Comparison of ENCODE assay signal across 8 mouse cellular contexts in the genomic region with DNA sequence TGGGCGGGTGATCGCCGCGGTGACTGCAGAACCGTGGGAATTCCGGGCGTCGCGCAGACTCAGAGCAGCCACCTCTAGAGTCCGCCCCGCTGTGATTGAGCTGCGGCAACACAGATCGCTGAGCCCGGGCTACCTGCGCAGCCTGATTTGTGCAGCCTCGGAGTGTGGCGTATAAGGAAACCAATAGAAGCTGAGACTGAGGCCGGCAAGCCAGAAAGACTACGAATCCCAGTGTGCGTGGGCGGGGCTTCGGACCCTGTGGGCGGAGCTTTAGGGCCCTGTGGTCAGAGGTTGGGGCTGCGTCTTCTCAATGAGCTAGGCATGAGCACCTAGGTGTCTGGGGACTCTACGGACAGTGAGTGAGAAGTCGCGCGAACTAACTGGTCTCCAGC. TPM values are rescaled to one million over a fixed set of nuclear protein-coding genes. Genes with fewer than 3 reads are reported as not detected.
DNase-seq lines count a peak whose midpoint lies in the region; ATAC-seq and TF ChIP-seq lines count a peak whose summit lies in the region.

A gene (minus strand): TSS at position 182 of the 392 bp plus-strand sequence.

- no peak for TF ChIP-seq EP300 in MEL (IDR thresholded peaks at IDR 0.05; ENCODE audit: low read depth in 1 of 2, low read length in 2 of 2)

- peaks cover 0 to 22% of the 10 kb centered on the region in 2 experiments; a peak in 2 of 4 replicates for H3K36me3 ChIP-seq in MEL (ENCODE audit: control insufficient read depth in 1 of 2, insufficient read depth in 2 of 2, low read length in 2 of 2)
- no peaks in the 10 kb centered on the region for H3K36me3 ChIP-seq in lung, embryonic 16.5 days (ENCODE audit: control insufficient read depth, insufficient read depth, low read length)

- H3K27ac ChIP-seq in MEL (ENCODE audit: control insufficient read depth, low read depth, low read length) = peak within 1 kb of the TSS; percentile 11; the same call in 1 of the 2 replicates
- H3K27ac ChIP-seq in cerebellum, adult 2 months (ENCODE audit: insufficient read depth, low read length) = peak within 1 kb of the TSS; percentile 23
- H3K27ac ChIP-seq in lung, embryonic 16.5 days (ENCODE audit: low read length) = peak within 1 kb of the TSS; percentile 19

- peak; percentile 97 for DNase-seq in MEL (ENCODE audit: low read depth, low spot score)
- DNase-seq in cerebellum, adult 2 months = peak; percentile 99 to 100
- DNase-seq in forelimb bud, embryonic 11.5 days (ENCODE audit: low read depth, low spot score) = peak; percentile 97
- peak; percentile 97 for DNase-seq in layer of hippocampus, adult 9-10 months (ENCODE audit: low spot score)
- DNase-seq in ovary, postnatal 10 days (ENCODE audit: low spot score) = peak; percentile 88
- peak; percentile 88 to 91 for DNase-seq in thymus, postnatal 10 days (ENCODE audit: low spot score in 2 of 2)

- no peaks in the 10 kb centered on the region for H3K9me3 ChIP-seq in MEL (replicated peaks; ENCODE audit: insufficient read depth, low read length)
- H3K9me3 ChIP-seq in lung, embryonic 16.5 days (ENCODE audit: control insufficient read depth, low read length) = no peaks in the 10 kb centered on the region

- peak within 1 kb of the TSS; percentile 60 to 74 for H3K4me3 ChIP-seq in MEL (ENCODE audit: control insufficient read depth in 1 of 2, insufficient read depth in 1 of 2, low read depth in 2 of 2, low read length in 2 of 2)
- peak within 1 kb of the TSS; percentile 80 for H3K4me3 ChIP-seq in cerebellum, adult 2 months (replicated peaks; ENCODE audit: insufficient read depth, low read depth, low read length)
- peak within 1 kb of the TSS; percentile 69 for H3K4me3 ChIP-seq in lung, embryonic 16.5 days (ENCODE audit: low read length)

- no peak for TF ChIP-seq CTCF in MEL (IDR thresholded peaks at IDR 0.05 in 2 of 3, conservative IDR thresholded peaks at IDR 0.05 in 1 of 3; ENCODE audit: control insufficient read depth in 1 of 3, insufficient read depth in 1 of 3, low read depth in 2 of 3, low read length in 3 of 3, poor library complexity in 1 of 3, severe bottlenecking in 1 of 3)
- no peak for TF ChIP-seq CTCF in cerebellum, adult 2 months (IDR thresholded peaks at IDR 0.05; ENCODE audit: borderline replicate concordance, insufficient read depth, low read depth, low read length)

- no peak; a peak in 1 of 4 replicates for TF ChIP-seq POLR2A in MEL (IDR thresholded peaks at IDR 0.05; ENCODE audit: control insufficient read depth in 1 of 2, insufficient read depth in 1 of 2, low read depth in 1 of 2, low read length in 2 of 2, poor library complexity in 1 of 2)
- peak; percentile 50; the same call in 1 of the 2 replicates for TF ChIP-seq POLR2A in cerebellum, adult 2 months (IDR thresholded peaks at IDR 0.05; ENCODE audit: borderline replicate concordance, insufficient read depth, low read length)

- peak within 1 kb of the TSS; percentile 48 for H3K9ac ChIP-seq in MEL (ENCODE audit: control insufficient read depth, low read depth, low read length, poor library complexity, severe bottlenecking)
- H3K9ac ChIP-seq in lung, embryonic 16.5 days (ENCODE audit: low read length) = peak within 1 kb of the TSS; percentile 75

- peak within 1 kb of the TSS; percentile 69 for H3K4me2 ChIP-seq in lung, embryonic 16.5 days (ENCODE audit: low read depth, low read length)

- ATAC-seq in hematopoietic stem cell, adult 5-6 weeks (replicated peaks in 1 of 2; ENCODE audit: insufficient read depth in 1 of 2, low FRiP score in 2 of 2, low TSS enrichment in 1 of 2, low read depth in 1 of 2, poor library complexity in 2 of 2, severe bottlenecking in 2 of 2) = peak; percentile 100
- peak; percentile 99 for ATAC-seq in lung, embryonic 16.5 days (ENCODE audit: low read depth)

- no peaks in the 10 kb centered on the region for H3K79me2 ChIP-seq in MEL (ENCODE audit: control insufficient read depth, insufficient read depth, low read length, poor library complexity)

- TF ChIP-seq RAD21 in MEL (IDR thresholded peaks at IDR 0.05; ENCODE audit: low read depth, low read length) = no peak

- H3K4me1 ChIP-seq in MEL (ENCODE audit: control insufficient read depth in 1 of 2, insufficient read depth in 2 of 2, low read length in 2 of 2) = peaks cover 8 to 30% of the 10 kb centered on the region in 2 experiments
- H3K4me1 ChIP-seq in cerebellum, adult 2 months (ENCODE audit: control insufficient read depth, insufficient read depth, low read length) = peaks cover 10% of the 10 kb centered on the region
- H3K4me1 ChIP-seq in lung, embryonic 16.5 days (replicated peaks; ENCODE audit: control insufficient read depth, insufficient read depth, low read length) = peaks cover 8% of the 10 kb centered on the region

- under 1% methylated on average over 28 of the region's 28 CpGs for WGBS in cerebellum, adult 2 months
- WGBS in lung, embryonic 16.5 days = 0% methylated on average over 28 of the region's 28 CpGs

- H3K27me3 ChIP-seq in MEL (ENCODE audit: control insufficient read depth in 1 of 2, insufficient read depth in 2 of 2, low read length in 2 of 2) = no peaks in the 10 kb centered on the region
- no peaks in the 10 kb centered on the region for H3K27me3 ChIP-seq in cerebellum, adult 2 months (ENCODE audit: control insufficient read depth, insufficient read depth, low read length)
- H3K27me3 ChIP-seq in lung, embryonic 16.5 days (ENCODE audit: control insufficient read depth, insufficient read depth, low read depth, low read length) = no peaks in the 10 kb centered on the region

TF ChIP-seq in MEL, 35 proteins besides CTCF, POLR2A, EP300 and RAD21:
- no peak for TF ChIP-seq GABPA (IDR thresholded peaks at IDR 0.05; ENCODE audit: low read depth, low read length)
- peak; percentile 8; the same call in 1 of the 2 replicates for TF ChIP-seq SIN3A (IDR thresholded peaks at IDR 0.05; ENCODE audit: low read length)
- TF ChIP-seq ELF1 (IDR thresholded peaks at IDR 0.05; ENCODE audit: low read depth, low read length) = no peak
- 0 out of 2 replicates have a peak, but pooled peaks have one; percentile 18 for TF ChIP-seq TBP (IDR thresholded peaks at IDR 0.05; ENCODE audit: low read depth, low read length)
- no peak for TF ChIP-seq MYC (IDR thresholded peaks at IDR 0.05; ENCODE audit: low read depth, low read length)
- TF ChIP-seq MAZ (IDR thresholded peaks at IDR 0.05; ENCODE audit: low read depth, low read length) = no peak
- no peak for TF ChIP-seq MAFK (IDR thresholded peaks at IDR 0.05; ENCODE audit: borderline replicate concordance, low read depth, low read length)
- TF ChIP-seq NRF1 (IDR thresholded peaks at IDR 0.05; ENCODE audit: insufficient read depth, low read depth, low read length, poor library complexity, severe bottlenecking) = peak; percentile 83
- TF ChIP-seq NELFE (IDR thresholded peaks at IDR 0.05; ENCODE audit: low read depth, low read length) = peak; percentile 4; the same call in 1 of the 2 replicates
- no peak for TF ChIP-seq POLR2AphosphoS2 (IDR thresholded peaks at IDR 0.05; ENCODE audit: low read length)
- TF ChIP-seq RCOR1 (IDR thresholded peaks at IDR 0.05; ENCODE audit: low read depth, low read length) = no peak
- no peak for TF ChIP-seq HCFC1 (IDR thresholded peaks at IDR 0.05; ENCODE audit: low read depth, low read length)
- no peak for TF ChIP-seq UBTF (IDR thresholded peaks at IDR 0.05; ENCODE audit: borderline replicate concordance, insufficient read depth, low read depth, low read length)
- 0 out of 2 replicates have a peak, but pooled peaks have one; percentile 16 for TF ChIP-seq MXI1 (IDR thresholded peaks at IDR 0.05; ENCODE audit: low read depth, low read length)
- no peak for TF ChIP-seq POLR2AphosphoS5 (IDR thresholded peaks at IDR 0.05; ENCODE audit: borderline replicate concordance, low read depth, low read length)
- peak; percentile 31; the same call in 1 of the 2 replicates for TF ChIP-seq CHD2 (IDR thresholded peaks at IDR 0.05; ENCODE audit: low read length)

RNA-seq across cellular contexts. Expression of the gene that starts here (rescaled TPM):
- total RNA-seq in MEL (2012; rRNA removed) = 2.2 and 4.1 TPM in 2 replicates
- 1 to 10 TPM in 1 of 2 experiments, not detected in 1; 8.0 TPM for polyA plus RNA-seq in MEL (2012; ENCODE audit: insufficient read depth in 1 of 2, insufficient read length in 2 of 2, low read depth in 1 of 2, low replicate concordance in 2 of 2, missing spikeins in 1 of 2)
- 139 and 150 TPM in 2 replicates for polyA plus RNA-seq in cerebellum, adult 2 months (2012; rRNA removed)
- 2.3 and 7.1 TPM in 2 replicates for total RNA-seq in hematopoietic stem cell, adult 5-6 weeks (2017)
- polyA plus RNA-seq in lung, embryonic 16.5 days (2015; fragmentation: Nextera tagmentation; extraction: Ambion mirVana) = 139 and 142 TPM in 2 replicates

Comparison
In these comparisons a context has a peak if more than half of its experiments do, and no peak if none do; other contexts are left out.
1. Peak in every context shown above with its lines: DNase-seq, ATAC-seq, H3K4me3 ChIP-seq and H3K27ac ChIP-seq.
2. RNA of the gene that starts here (polyA plus RNA-seq): 139 to 150 TPM in cerebellum, adult 2 months and 139 to 142 TPM in lung, embryonic 16.5 days; 8.0 TPM in MEL; every median in the first group is over 10 times any median in the second.